Mouse (Mus musculus) spleen, adult 18-20 months (tissue): Measurements from ENCODE around the gene Acsbg1.
"Not testable (repeated sequence)": the region's sequence is repeated elsewhere in the genome, so short reads cannot be mapped to it uniquely, and the experiment has no call there.

ENCODE experiments used
- DNase-seq, 2 experiments: peaks; one replicate each; pipeline ENCODE4 v3.0.0; 2022; ENCODE audit warnings: mixed read lengths in 2 of 2

The Acsbg1 gene

DNA sequence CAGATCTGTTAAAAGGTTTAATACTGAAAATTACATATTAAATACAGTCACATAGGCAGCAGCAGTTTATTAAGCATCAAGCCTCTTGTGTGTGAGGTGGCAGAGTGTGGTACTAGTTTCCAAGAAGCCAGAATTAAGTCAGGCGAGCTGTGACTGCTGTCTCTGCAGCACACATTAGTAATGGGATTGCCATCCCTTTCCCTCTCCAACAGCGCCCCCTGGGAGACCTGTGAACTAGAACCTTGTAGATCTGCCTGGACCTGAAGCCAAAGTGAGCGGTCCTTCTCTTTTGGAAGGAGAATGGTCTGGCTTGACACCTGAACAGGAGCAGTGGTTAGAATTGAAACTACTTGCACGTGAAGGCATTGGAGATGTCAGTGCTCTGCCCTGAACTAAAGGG, 56.8 kb downstream of the Acsbg1 start:
- DNase-seq = peak in 1 of 2 experiments; percentile 67

DNA sequence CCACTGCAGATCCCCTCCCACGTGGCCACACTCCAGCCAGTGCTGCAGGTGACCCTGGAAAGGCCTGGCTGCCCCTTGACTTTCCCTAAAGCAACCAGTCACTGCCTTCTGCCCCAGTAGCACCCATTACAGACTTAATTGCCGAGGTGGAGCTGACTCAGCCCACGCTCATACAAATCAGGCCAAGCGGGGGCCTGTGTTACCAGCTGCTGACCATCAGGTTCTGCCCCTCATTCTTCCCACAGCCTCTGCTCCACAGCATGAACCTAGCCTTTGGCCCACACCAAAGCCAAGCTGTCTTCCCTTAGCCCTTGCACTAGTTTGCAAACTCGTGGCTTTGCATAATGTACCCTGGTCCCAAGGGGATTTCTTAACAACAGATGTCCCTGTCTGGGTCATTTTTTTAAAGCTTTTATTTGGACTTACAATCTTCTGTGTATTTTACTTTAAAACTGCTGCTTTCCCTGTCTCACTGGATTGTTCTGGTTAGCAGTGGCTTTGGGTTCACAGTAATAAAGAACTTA, 57.5 kb downstream of the Acsbg1 start:
- no peak for DNase-seq

DNA sequence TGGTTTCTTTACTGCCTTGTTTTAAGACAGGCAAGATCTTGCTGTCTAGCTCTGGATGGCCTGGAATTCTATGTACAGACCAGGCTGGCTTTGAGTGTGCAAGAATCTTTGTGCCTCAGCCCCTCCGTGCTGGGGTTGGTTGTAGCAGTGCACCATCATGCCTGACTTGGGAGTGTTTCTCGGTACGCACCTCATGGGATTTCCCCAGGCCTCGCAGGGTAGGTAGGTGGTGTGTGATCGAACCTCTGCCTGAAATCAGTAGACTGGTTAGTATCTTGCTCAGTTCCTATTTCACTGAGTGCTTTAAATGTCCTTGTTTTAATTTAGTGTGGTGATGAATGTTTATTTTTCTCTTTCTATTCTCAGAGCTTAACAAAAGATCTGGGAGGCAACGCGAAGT, 58.8 kb downstream of the Acsbg1 start:
- no peak for DNase-seq

DNA sequence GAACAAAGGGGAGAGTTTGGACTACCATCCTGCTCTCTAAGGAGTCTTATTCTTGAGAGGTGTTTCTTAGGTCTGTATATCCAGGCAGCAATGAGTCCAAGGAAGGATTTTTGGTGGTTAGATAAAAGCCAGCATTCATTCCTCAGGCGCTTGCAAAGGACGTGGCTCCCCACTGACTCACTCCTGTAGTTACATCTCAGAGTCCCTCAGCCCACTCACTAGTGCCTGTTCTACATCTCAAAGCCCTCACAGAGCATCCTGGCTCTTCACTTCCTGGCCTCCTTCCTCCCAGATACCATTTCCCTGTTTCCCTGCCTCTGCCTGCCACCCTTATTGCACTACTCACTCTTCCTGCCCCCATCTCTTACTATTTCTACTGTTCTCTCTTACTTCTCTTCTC, 59.3 kb downstream of the Acsbg1 start:
- no peak for DNase-seq

DNA sequence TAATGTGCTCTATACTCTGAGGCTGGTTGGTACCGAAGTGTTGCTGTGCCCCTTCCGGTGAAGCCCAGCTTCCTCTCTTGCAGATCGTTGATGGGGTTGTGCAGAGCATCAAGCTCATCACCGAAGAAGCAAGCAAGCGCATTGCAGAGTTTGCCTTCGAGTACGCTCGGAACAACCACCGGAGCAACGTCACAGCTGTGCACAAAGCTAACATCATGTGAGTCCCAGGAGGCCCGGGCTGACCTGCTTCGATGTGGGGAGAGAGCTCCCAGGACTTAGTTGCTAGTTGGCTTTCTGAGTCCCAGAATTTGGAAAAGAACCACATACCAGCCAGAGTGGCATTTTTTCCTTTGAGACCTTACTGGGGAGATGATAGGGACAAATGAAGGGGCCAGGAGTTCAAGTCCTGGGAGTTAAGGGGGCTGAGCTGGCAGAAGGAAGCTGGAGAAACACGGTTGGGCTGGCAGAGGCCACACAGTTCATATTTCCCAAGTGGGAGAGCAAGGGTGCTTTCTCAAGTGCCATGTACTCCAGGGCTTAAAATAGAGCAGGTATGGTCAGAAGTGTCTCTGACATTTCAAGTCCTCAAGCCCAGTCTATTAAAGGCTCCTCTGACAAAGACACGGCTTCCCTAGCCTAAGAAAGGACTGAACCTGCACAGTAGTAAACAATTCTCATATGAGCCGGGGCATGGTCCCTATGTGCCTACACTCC, 64.8 kb downstream of the Acsbg1 start:
- DNase-seq = no peak

DNA sequence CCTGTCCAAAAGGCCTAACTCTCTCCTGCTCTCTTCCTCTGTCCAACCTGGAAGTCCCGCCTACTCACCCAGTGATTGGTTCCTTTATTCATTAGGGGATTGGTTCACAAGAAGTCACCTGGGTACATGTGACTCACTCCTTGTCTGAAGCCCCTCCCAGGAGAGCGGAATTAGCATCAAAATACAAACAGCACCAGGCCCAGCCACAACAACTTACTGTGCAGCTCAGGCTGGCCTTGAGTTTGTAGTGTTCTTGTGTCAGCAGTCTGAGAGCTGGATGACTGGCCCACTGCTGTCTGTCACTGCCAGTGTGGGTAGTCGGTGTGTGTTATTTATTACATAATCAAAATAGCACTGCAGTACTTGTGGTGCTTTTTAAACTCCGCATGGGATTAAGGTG, 68.0 kb downstream of the Acsbg1 start:
- not testable (repeated sequence) for DNase-seq

DNA sequence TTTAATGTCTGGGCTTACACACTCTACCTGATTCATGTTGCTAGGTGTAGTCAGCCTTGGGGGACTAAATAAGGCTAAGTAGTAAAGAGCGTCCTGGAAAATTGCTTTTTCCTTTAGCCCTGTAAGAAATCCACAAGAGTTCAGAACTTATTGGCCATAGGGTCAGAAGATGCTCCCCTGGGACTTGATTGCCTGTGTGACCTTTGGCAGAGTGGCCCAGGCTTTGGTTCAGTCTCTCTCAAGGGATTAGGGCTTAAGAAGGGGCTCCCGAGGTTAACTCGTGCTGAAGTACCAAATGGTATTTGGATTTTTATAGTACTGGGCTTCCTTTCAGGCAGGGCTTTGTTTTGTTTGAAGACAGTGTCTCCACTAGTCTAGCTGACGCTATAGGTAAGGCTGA, 73.8 kb downstream of the Acsbg1 start:
- DNase-seq = no peak

DNA sequence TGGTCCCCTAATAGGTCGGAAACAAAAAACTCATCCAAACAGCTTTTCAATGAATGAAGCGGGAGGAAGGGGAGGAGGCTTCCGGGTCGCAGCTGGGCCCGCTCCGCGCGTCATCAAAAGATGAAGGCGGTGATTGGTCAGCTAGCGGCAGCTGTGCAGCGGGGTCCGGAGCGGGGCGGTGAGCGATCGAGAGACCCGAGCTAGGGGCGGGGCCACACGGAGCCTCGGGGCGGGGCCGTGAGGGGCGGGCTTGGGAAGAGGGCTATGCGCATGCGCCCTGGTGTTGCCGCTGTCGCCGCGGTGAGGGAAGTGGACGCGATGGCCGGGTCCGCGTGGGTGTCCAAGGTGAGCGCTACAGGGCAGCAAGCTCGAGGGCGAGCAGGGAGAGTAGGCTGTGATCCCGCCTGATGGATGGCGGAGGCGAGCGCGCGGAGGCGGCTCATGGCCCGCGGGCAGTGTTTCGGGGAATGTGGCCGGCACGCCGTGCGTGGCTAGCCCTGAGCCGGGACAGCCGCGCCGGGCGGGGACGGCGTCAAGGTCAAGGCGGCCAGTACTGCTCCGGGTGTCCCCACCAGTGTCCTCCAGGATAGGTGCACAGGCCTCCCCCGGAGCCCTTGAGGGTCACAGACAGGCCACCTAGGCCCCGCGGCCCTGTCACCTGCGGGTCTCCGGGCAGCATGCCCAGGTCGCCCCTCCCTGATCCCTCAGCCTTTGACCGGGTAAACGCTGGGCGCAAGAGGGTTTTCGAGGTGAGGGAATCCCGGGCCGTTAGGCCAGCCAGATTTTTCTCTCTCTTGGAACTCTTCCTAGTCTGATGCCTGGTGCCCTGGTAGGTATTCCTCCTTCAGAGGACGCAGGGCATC, 75.2 kb downstream of the Acsbg1 start, which contains the start of gene Idh3a:
Idh3a (plus strand) TSS at position 136 of the 863 bp plus-strand sequence.
- DNase-seq = peak; percentile 99 to 100

DNA sequence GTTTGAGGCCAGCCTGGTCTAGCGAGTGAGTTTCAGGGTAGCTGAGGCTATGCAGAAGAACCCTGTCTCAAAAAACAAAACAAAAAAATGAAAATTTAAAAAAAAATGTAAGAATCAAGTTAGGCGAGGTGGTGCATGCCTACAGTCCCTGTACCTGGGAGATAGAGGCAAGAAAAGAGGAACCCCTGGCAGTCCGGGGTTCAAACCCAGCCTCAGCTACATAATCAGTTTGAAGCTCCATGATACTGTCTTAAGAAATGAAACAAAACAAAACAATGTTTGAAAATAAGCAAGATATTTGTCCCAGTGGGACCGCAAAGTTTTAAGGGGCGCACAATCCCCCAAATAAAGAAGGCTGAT, 75.9 kb downstream of the Acsbg1 start:
- DNase-seq = no peak

DNA sequence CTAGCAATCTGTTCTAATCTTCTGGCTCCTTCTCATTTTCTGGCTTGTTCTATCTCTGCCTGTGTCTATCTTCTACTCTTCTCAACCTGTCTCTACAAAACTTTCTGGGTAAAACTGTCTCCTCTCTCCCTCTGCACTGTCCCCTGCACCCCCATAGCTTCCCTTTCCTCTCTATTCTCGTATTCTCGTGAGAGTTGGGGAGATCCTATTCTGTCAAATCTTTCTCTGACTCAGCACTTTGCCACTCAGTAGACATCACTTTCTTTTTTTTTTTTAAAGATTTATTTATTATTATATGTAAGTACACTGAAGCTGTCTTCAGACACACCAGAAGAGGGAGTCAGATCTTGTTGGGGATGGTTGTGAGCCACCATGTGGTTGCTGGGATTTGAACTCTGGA, 77.5 kb downstream of the Acsbg1 start:
- not testable (repeated sequence) for DNase-seq

DNA sequence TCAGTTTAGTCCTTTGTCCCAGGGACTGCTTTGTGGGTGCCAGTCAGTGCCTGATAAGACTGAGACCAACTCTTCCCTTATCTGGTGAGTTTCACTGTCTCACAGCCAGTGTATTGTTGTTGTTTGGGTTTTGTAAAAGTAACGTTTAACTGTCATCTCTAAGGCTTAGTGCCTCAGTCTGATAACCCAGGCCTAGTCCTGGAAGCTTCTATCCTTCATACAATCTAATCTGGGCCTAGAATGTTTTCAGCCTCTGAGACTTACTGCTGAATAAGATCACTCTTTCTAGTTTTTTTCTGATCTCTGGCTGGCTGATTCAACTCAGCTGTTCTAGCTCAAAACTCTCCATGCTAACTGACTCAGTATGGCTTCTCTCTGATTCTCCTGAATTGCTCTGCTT, 78.0 kb downstream of the Acsbg1 start:
- DNase-seq = no peak

DNA sequence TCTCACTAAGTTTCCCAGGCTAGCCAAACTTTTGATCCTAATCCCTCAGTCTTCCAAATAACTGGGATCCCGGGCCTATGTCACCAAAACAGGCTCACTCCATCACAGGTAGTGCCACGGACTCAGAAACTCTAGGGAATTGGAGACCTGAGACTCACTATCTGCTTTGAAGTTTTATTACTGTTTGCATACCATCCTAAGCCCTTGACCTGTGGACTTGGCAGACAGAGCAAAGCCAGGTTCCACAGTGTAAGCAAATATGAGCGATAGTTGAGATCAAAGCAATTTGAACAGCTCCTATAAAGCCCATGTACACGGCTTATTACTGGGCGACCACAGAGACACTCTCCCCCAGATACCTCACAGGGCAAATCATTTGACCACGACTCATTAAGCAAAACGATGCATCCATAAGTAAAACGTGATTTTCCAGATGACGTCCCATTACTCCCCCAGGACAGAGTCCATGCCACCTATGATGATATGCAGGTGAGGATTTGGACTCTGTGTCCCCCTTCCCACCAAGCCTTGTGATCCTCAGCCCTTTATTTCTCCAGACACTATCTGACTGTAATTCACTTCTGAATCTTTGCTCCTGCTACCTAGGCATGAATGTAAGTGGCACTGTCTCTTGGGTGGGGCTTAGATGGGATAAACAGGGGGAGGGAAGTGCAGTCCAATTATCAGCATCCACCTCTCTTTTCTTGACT, 90.4 kb downstream of the Acsbg1 start:
- no peak for DNase-seq

DNA sequence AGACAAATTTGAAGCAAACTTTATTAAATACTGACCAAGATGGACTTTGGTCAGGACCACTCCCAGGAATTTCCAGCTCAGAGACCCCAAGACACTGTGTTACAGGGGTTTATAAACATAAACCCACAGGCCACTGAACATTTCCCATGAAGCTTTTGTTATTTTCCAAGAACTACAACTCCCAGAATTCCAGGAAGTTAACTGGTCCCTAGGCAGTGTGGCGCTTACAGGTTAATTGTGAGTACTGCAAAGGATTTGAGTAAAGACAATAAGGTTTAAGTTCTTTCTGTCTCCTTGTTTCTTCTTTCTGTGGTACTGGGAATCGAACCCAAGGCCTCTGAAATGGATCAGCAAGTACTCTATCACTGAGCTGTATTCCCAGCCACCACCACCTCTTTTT, 92.9 kb downstream of the Acsbg1 start:
- no peak for DNase-seq

DNA sequence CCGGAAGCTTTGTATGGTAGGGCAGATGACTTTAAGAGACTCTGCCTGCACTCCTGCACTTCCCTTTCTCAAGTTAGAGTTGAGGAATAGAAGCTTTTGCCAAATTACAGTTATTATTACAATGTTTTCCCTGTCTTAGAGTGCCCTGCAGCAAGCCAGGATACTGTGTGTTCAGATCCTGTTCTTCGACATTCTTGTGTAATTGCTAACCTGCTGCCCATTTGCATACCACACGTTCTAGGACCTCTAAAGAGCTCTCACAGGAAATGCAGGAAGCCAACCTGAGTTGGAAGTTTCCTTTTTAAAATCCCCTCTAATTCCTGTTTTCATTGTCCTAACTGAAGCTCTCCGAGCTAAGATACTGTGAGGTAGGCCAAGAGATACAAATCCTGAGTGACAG, 94.7 kb downstream of the Acsbg1 start:
- DNase-seq = no peak

DNA sequence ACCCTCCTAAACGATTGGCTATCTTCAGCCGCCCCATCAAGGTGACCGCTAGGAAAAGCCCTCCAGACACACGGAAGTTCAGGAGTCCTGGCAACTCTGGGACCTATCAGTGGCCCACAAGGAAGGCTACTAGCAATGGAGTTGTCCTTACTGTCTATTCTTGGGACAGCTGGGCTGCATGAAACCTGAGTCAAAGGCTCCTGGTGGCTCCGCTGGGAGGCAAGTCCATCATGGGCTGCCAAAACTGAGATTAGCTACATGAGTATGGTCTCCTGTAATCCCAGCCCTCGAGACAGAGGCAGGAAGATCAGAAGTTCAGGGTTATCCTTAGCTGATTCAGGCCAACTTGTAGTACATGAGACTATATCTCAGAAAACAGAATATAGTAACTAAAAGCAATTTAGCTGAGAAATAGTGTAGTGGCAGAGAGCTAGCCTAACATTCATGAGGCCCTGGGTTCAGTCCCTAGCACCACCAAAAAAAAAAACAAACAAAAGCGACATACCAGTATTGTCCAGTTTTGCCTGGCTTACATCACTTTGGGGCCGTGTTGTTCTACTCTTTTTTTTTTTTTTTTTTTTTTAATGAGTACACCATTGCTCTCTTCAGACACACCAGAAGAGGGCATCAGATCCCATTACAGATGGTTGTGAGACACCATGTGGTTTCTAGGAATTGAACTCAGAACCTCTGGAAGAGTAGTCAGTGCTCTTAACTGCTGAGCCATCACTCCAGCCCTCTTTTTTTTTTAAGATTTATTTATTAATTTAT, 100.7 kb downstream of the Acsbg1 start:
- no peak for DNase-seq

DNA sequence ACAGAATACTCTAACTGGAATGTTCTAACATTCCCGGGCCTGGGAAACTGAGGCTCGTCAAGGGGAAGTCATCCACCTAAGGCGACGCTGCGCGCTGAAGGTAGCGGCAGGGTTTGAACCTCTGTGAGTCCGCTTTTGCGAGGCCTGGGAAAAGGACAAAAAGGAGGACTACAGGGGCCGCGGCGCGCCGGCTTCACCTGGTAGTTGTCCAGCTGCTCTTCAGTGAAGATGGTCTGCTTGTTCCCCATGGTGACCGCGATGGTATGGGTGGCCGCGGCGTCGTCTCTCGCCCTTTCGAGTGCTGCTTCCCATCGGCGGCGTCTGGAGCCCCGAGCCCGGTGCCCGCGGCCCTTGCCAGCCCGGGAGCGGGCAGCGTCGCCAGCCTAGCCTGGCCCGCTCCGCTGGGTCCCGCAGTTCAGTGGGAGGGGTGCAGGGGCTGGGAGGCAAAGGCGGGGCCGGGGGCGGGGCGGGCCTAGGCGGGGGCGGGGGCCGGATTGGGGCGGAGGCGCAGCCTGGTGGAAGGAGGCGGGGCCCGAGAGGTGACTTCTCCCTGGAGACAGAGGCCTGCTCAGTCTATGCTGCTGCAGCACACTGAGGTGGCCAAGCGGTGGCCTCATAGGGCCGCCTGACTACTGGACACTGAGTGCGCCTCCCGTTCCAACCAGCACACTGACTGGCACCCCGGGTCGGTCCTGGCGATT, 101.7 kb downstream of the Acsbg1 start, which contains the start of gene Cib2:
Cib2 (minus strand) TSS at position 448 of the 701 bp plus-strand sequence.
- DNase-seq = peak; percentile 71 to 75

DNA sequence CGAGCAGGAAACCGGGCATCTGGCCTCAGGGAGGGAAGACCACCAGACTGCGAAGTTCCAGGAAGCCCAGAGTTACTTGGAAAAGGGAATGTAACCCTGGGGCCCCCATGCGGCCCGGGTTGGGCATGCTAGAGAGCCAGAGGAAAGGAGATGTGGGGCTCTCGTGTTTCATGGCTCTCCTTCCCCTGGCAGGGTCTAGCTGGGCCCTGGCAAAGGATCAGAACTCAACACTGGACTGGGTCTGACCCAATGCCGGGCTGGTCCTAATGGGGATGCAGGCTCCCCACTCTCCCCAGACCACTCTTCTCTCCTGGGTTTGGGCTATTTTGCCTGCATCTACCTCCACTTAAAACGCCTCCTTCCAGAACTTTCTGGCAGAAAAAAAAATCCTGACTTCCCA, 102.9 kb downstream of the Acsbg1 start:
- no peak for DNase-seq

DNA sequence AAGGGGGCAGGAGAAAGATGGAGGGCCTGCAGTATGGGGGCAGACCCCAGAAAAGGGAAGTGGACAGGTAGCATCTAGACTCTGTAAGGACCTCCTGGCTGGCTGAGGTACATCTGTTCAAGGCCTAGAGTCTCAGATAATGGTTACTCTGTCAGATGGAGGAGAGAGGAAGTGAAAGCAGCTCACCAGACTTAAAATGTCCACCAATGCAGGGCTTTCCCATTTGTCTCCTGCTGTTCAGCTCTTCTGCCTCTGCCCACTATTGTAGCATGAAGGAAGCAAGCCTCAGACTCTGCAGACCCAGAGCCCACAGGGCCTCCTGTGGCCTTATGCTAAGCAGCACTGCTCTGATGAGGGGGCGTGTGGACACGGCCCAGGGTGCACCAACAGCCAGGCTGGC, 106.6 kb downstream of the Acsbg1 start:
- DNase-seq = peak in 1 of 2 experiments; percentile 20
